Mouse (Mus musculus) cerebellum, adult 8-10 months (tissue): ENCODE results near the gene Bcl2l1.

Experiments used
- DNase-seq: peaks from one replicate; pipeline ENCODE4 v3.0.0; 2022

Gene Bcl2l1

GRCm38 (mm10) chr2:152766387-152767123 lies 65.0 kb downstream of the Bcl2l1 start:
- DNase-seq = peak; percentile 88

GRCm38 (mm10) chr2:152765045-152765674 lies 66.4 kb downstream of the Bcl2l1 start:
- DNase-seq = no peak

GRCm38 (mm10) chr2:152764172-152765044 lies 67.1 kb downstream of the Bcl2l1 start:
- DNase-seq = no peak

- DNase-seq = no peak
Measured at GRCm38 (mm10) chr2:152763310-152763709, 68.2 kb downstream of the Bcl2l1 start.

- DNase-seq = no peak
Measured at GRCm38 (mm10) chr2:152758351-152758750, 73.2 kb downstream of the Bcl2l1 start.

GRCm38 (mm10) chr2:152757478-152757877 lies 74.0 kb downstream of the Bcl2l1 start:
- DNase-seq = peak; percentile 55

GRCm38 (mm10) chr2:152756474-152757393 lies 74.8 kb downstream of the Bcl2l1 start:
- DNase-seq = no peak

GRCm38 (mm10) chr2:152753944-152754711 lies 77.4 kb downstream of the Bcl2l1 start, which contains the start of gene Cox4i2:
Cox4i2 (plus strand) TSS chr2:152754173.
- no peak for DNase-seq

- no peak for DNase-seq
Measured at GRCm38 (mm10) chr2:152742435-152742834, 89.1 kb downstream of the Bcl2l1 start.

- no peak for DNase-seq
Measured at GRCm38 (mm10) chr2:152741153-152742041, 90.1 kb downstream of the Bcl2l1 start.

- DNase-seq = no peak
Measured at GRCm38 (mm10) chr2:152740490-152740889, 91.0 kb downstream of the Bcl2l1 start.

- no peak for DNase-seq
Measured at GRCm38 (mm10) chr2:152739842-152740260, 91.7 kb downstream of the Bcl2l1 start.

- DNase-seq = no peak
Measured at GRCm38 (mm10) chr2:152739031-152739841, 92.3 kb downstream of the Bcl2l1 start.

- no peak for DNase-seq
Measured at GRCm38 (mm10) chr2:152738341-152738740, 93.2 kb downstream of the Bcl2l1 start.

- no peak for DNase-seq
Measured at GRCm38 (mm10) chr2:152737306-152738221, 94.0 kb downstream of the Bcl2l1 start.

GRCm38 (mm10) chr2:152736748-152737147 lies 94.8 kb downstream of the Bcl2l1 start:
- DNase-seq = no peak

- DNase-seq = no peak
Measured at GRCm38 (mm10) chr2:152736090-152736601, 95.4 kb downstream of the Bcl2l1 start, which contains the start of gene Id1. Id1 (plus strand) TSS chr2:152736251.

GRCm38 (mm10) chr2:152734984-152735383 lies 96.5 kb downstream of the Bcl2l1 start:
- DNase-seq = peak; percentile 70
